Mouse (Mus musculus) adipose tissue, adult 10 weeks (tissue): ENCODE data around the gene Gm7849. TPM values are rescaled to one million over a fixed set of nuclear protein-coding genes. Genes with fewer than 3 reads are reported as not detected.

Source experiments
- polyA plus RNA-seq: library from polyadenylated mRNA; stranded (reverse); fragments of 350-450 nt; fragmentation: Illumina TruSeq; extraction: RNeasy Lipid Tissue Mini Kit (QIAGEN cat#74804); gene quantifications from one replicate; pipeline ENCODE4 v1.2.3, GENCODE M21; 2014; ENCODE audit warnings: low read depth, low replicate concordance

The Gm7849 gene
- 0.88 TPM for polyA plus RNA-seq

DNA sequence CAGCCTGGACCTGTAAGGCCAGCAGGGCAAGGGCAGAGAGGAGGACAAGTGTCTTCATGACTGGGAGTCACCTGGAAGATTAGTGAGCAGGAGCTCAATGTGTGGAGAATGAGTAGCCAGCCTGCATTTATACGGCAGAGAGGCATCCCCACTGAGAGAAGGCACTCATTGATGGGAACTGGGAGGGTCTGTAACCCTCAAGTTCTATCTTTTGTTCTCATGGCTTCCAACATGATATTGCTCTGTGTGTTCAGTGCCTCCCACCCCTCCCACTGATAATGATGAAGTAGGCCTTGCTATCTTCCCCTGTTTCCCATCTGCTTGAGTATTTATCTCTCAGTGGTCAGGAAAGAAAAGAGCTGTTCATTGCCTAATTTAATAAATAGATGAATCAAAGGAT is at the start of gene Gm7849:
Gene Gm7849 (minus strand): TSS at position 101 of the 400 bp plus-strand sequence.

DNA sequence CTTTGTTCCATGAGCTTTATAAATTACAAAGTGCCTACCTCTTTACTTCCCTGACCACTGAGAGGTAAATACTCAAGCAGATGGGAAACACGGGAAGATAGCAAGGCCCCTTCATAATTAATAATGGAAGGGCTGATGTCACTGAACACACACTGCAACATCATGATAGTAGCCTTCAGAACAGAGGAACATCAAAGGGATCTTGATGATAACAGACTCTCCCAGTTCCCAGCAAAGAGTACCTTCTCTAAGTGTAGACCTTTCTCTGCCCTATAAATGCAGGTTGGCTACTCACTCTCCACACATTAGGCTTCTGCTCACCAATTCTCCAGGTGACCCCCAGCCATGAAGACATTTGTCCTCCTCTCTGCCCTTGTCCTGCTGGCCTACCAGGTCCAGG is 29.2 kb downstream of the Gm7849 start, which contains the start of gene Defa36:
Gene Defa36 (plus strand): TSS at position 301 of the 400 bp plus-strand sequence.

Other genes starting within 250 kb of the Gm7849 start
- not detected for gene Gm15292, start 206.8 kb downstream of the Gm7849 start, polyA plus RNA-seq
- gene Defa27, start 141.0 kb downstream of the Gm7849 start, polyA plus RNA-seq, result not detected
- gene Defa29, start 129.5 kb downstream of the Gm7849 start, polyA plus RNA-seq, result not detected
- gene Defa2, start 78.0 kb downstream of the Gm7849 start, polyA plus RNA-seq, result not detected
- not detected for gene Defa33, start 64.7 kb downstream of the Gm7849 start, polyA plus RNA-seq
- not detected for gene Defa36, start 29.1 kb downstream of the Gm7849 start, polyA plus RNA-seq
- gene Defa20, start 52.7 kb upstream of the Gm7849 start, polyA plus RNA-seq, result not detected
- not detected for gene Defa32, start 72.5 kb upstream of the Gm7849 start, polyA plus RNA-seq
- gene Defa37, start 108.8 kb upstream of the Gm7849 start, polyA plus RNA-seq, result not detected
- gene Defa28, start 126.4 kb upstream of the Gm7849 start, polyA plus RNA-seq, result not detected
- gene Gm7861, start 137.9 kb upstream of the Gm7849 start, polyA plus RNA-seq, result not detected
- gene Defa26, start 161.6 kb upstream of the Gm7849 start, polyA plus RNA-seq, result not detected
- gene Defa17, start 199.2 kb upstream of the Gm7849 start, polyA plus RNA-seq, result not detected
- not detected for gene Defa34, start 209.2 kb upstream of the Gm7849 start, polyA plus RNA-seq
- gene AY761184, start 247.1 kb upstream of the Gm7849 start, polyA plus RNA-seq, result 2.5 TPM